Mouse (Mus musculus): Measurements from ENCODE around the gene Fam208b.
"Not testable (repeated sequence)": the region's sequence is repeated elsewhere in the genome, so short reads cannot be mapped to it uniquely, and the experiment has no call there.

- TF ChIP-seq CTCF (IDR thresholded peaks at IDR 0.05; ENCODE audit: low read depth, low read length); POLR2A (IDR thresholded peaks at IDR 0.05; ENCODE audit: extremely low read depth, insufficient read depth, low read length): not testable (repeated sequence)
Observed at GRCm38 (mm10) chr13:3531176-3531575, 79.7 kb downstream of the Fam208b start.

All from liver, adult 2 months (tissue).